Mouse (Mus musculus): ENCODE data around the gene Xlr4c. TPM values are rescaled to one million over a fixed set of nuclear protein-coding genes. Genes with fewer than 3 reads are reported as not detected.

Xlr4c gene
- total RNA-seq (2023) = 1 to 10 TPM in 1 of 2 experiments, under 1 TPM in 1; 0.49 to 3.8 TPM

GRCm38 (mm10) chrX:73242821-73243325, at the start of gene Xlr4c:
Gene Xlr4c (minus strand): TSS chrX:73243130.

DNA sequence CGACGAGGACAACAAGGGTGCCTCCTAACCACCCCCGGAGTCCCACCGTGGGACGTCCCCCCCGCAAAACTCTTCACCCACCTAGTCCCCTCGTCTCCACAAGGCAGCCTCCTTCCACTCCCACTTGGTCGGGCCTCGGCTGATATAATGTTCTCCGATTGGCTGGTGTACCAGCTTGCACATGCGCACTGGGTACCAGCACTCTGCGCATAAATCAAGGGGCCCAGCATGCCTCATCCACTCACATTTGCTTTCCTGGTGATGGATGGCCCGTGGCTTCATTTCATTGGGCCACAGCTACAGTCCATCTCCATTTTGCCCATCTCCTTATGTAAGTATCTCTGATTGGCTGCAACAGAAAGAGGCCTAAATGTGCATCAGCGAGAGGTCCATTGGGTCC, 22.3 kb upstream of the Xlr4c start, which contains the start of gene Xlr3c:
Xlr3c (minus strand) TSS at position 121 of the 400 bp plus-strand sequence.

GRCm38 (mm10) chrX:73227914-73228605, 14.9 kb downstream of the Xlr4c start, which contains the start of gene F8a:
Gene F8a (plus strand): TSS chrX:73228291.

DNA sequence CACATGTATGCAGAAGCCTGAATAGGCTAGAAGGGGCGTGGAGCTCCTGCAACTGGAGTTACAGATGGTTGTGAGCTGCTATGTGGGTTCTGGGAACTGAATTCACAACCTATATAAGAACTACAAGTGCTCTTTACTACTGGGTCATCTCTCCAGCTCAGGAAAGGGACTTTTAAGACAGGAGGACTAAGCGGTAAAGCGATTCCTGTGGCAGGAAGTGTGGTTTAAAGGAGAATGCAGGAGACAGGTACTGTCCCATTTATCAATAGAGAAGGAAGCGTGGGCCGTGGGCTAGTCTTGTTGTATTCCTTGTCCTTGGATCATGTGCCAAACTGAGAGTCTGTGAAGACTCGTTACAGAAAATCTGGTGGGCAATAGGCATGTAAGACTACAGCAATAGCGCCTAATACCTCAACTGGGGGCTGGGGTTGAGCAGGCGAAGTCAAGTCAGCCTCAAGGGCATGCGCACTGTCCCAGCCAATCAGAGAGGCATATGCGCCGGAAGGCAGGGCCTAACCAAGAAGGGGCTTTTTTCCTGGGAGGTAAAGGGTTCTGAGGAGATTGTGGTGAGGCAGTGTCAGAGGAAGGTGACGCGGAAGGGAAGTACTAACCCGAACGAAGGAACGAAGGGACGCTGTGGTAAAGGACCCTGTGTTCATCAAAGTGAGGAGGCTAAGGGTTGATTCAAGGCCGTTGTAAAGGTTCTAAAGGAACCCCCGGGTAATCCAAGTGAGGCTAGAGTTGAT, 28.9 kb downstream of the Xlr4c start, which contains the start of gene Xlr4b:
Xlr4b (plus strand) TSS at position 515 of the 746 bp plus-strand sequence.

DNA sequence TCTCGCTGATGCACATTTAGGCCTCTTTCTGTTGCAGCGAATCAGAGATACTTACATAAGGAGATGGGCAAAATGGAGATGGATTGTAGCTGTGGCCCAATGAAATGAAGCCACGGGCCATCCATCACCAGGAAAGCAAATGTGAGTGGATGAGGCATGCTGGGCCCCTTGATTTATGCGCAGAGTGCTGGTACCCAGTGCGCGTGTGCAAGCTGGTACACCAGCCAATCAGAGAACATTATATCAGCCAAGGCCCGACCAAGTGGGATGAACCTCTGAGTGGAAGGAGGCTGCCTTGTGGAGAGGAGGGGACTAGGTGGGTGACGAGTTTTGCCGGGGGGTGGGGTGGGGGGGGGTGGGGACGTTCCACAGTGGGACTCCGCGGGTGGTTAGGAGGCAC, 51.0 kb downstream of the Xlr4c start, which contains the start of gene Xlr3b:
Xlr3b (plus strand) TSS at position 274 of the 400 bp plus-strand sequence.

Other genes starting within 250 kb of the Xlr4c start
- under 1 TPM; 0.60 to 0.80 TPM for gene Pnma5, start 206.0 kb downstream of the Xlr4c start, total RNA-seq (2023)
- gene Pnma3, start 178.3 kb downstream of the Xlr4c start, total RNA-seq (2023) = not detected
- 1 to 10 TPM in 1 of 2 experiments, not detected in 1; 1.4 TPM for gene Xlr4a, start 160.7 kb downstream of the Xlr4c start, total RNA-seq (2023)
- not detected for gene Xlr3a, start 146.0 kb downstream of the Xlr4c start, total RNA-seq (2023)
- gene Gm14685, start 126.1 kb downstream of the Xlr4c start, total RNA-seq (2023) = under 1 TPM; 0.22 to 0.24 TPM
- not detected for gene Xlr5b, start 94.3 kb downstream of the Xlr4c start, total RNA-seq (2023)
- under 1 TPM in 1 of 2 experiments, not detected in 1; 0.16 TPM for gene DXBay18, start 93.7 kb downstream of the Xlr4c start, total RNA-seq (2023)
- gene Spin2d, start 66.1 kb downstream of the Xlr4c start, total RNA-seq (2023) = not detected
- 1 to 10 TPM in 1 of 2 experiments, not detected in 1; 2.4 TPM for gene Xlr3b, start 50.9 kb downstream of the Xlr4c start, total RNA-seq (2023)
- 1 to 10 TPM; 1.3 to 3.2 TPM for gene Xlr4b, start 28.8 kb downstream of the Xlr4c start, total RNA-seq (2023)
- gene F8a, start 14.8 kb downstream of the Xlr4c start, total RNA-seq (2023) = 1 to 10 TPM; 3.5 to 4.2 TPM
- not detected for gene Xlr3c, start 22.3 kb upstream of the Xlr4c start, total RNA-seq (2023)
- not detected for gene Xlr5a, start 49.8 kb upstream of the Xlr4c start, total RNA-seq (2023)
- not detected for gene Xlr5c, start 49.8 kb upstream of the Xlr4c start, total RNA-seq (2023)
- not detected for gene Gm45015, start 93.7 kb upstream of the Xlr4c start, total RNA-seq (2023)
- gene Zfp275, start 99.5 kb upstream of the Xlr4c start, total RNA-seq (2023) = 1 to 10 TPM; 7.2 to 8.5 TPM
- not detected for gene Gm18336, start 155.6 kb upstream of the Xlr4c start, total RNA-seq (2023)
- gene Zfp92, start 168.0 kb upstream of the Xlr4c start, total RNA-seq (2023) = not detected
- not detected for gene Trex2, start 192.2 kb upstream of the Xlr4c start, total RNA-seq (2023)
- gene Haus7, start 215.9 kb upstream of the Xlr4c start, total RNA-seq (2023) = 10 to 100 TPM in 1 of 2 experiments, 1 to 10 TPM in 1; 9.9 to 14.4 TPM
- gene Bgn, start 240.5 kb upstream of the Xlr4c start, total RNA-seq (2023) = 1 to 10 TPM; 2.3 to 2.5 TPM

All from neutrophil, adult 59 days (primary cell).